Mouse (Mus musculus) MEL-GATA-1-ER (cell line): ENCODE measurements around the gene Ska2.

ENCODE experiments used
- DNase-seq: peaks from one replicate; pipeline ENCODE4 v3.0.0-alpha.2; 2012; ENCODE audit warnings: low read depth; ENCODE audit errors: extremely low read depth

Gene Ska2

GRCm38 (mm10) chr11:87163751-87164150, 54.7 kb downstream of the Ska2 start:
- DNase-seq, result peak; percentile 11

- no peak for DNase-seq
These were observed 64.6 kb downstream of the Ska2 start for GRCm38 (mm10) chr11:87173625-87174024.
